Mouse (Mus musculus): ENCODE results near the gene Spata21.
A peak's percentile ranks its signal among the peaks of the same experiment; 100 is the strongest.

The Spata21 gene

GRCm38 (mm10) chr4:141088033-141088432, at the start of gene Spata21:
Gene Spata21, plus strand, starts transcription at chr4:141088333.
- DNase-seq (ENCODE audit: low spot score): no peak

- DNase-seq (ENCODE audit: low spot score): no peak
Observed at GRCm38 (mm10) chr4:141041117-141041516, 47.0 kb upstream of the Spata21 start.

- DNase-seq (ENCODE audit: low spot score): peak; percentile 60
Observed at GRCm38 (mm10) chr4:141044816-141045215, 43.3 kb upstream of the Spata21 start.

GRCm38 (mm10) chr4:141048810-141049475, 39.2 kb upstream of the Spata21 start:
- no peak for DNase-seq (ENCODE audit: low spot score)

- DNase-seq (ENCODE audit: low spot score): no peak
Observed at GRCm38 (mm10) chr4:141049476-141049835, 38.7 kb upstream of the Spata21 start.

- no peak for DNase-seq (ENCODE audit: low spot score)
Observed at GRCm38 (mm10) chr4:141052442-141052841, 35.7 kb upstream of the Spata21 start.

- DNase-seq (ENCODE audit: low spot score): no peak
Observed at GRCm38 (mm10) chr4:141053138-141053537, 35.0 kb upstream of the Spata21 start.

GRCm38 (mm10) chr4:141053568-141054161, 34.5 kb upstream of the Spata21 start:
- DNase-seq (ENCODE audit: low spot score): peak; percentile 39

GRCm38 (mm10) chr4:141056970-141057369, 31.2 kb upstream of the Spata21 start:
- no peak for DNase-seq (ENCODE audit: low spot score)

- DNase-seq (ENCODE audit: low spot score): no peak
Observed at GRCm38 (mm10) chr4:141058835-141059234, 29.3 kb upstream of the Spata21 start.

GRCm38 (mm10) chr4:141059616-141060425, 28.3 kb upstream of the Spata21 start:
- DNase-seq (ENCODE audit: low spot score): no peak

GRCm38 (mm10) chr4:141060426-141061301, 27.5 kb upstream of the Spata21 start, which contains the start of gene Crocc:
Gene Crocc, minus strand, starts transcription at chr4:141060550.
- DNase-seq (ENCODE audit: low spot score): peak; percentile 100

- no peak for DNase-seq (ENCODE audit: low spot score)
Observed at GRCm38 (mm10) chr4:141064104-141064659, 24.0 kb upstream of the Spata21 start.

- peak; percentile 85 for DNase-seq (ENCODE audit: low spot score)
Observed at GRCm38 (mm10) chr4:141065123-141065522, 23.0 kb upstream of the Spata21 start.

GRCm38 (mm10) chr4:141066709-141067515, 21.2 kb upstream of the Spata21 start:
- peak; percentile 45 for DNase-seq (ENCODE audit: low spot score)

- DNase-seq (ENCODE audit: low spot score): no peak
Observed at GRCm38 (mm10) chr4:141067516-141068046, 20.6 kb upstream of the Spata21 start.

GRCm38 (mm10) chr4:141068655-141069054, 19.5 kb upstream of the Spata21 start:
- no peak for DNase-seq (ENCODE audit: low spot score)

GRCm38 (mm10) chr4:141069731-141070130, 18.4 kb upstream of the Spata21 start:
- DNase-seq (ENCODE audit: low spot score): peak; percentile 58

- no peak for DNase-seq (ENCODE audit: low spot score)
Observed at GRCm38 (mm10) chr4:141072502-141072901, 15.6 kb upstream of the Spata21 start.

- DNase-seq (ENCODE audit: low spot score): peak; percentile 45
Observed at GRCm38 (mm10) chr4:141073661-141074060, 14.5 kb upstream of the Spata21 start.
